Mouse (Mus musculus) limb, embryonic 12.5 days (tissue): ENCODE results near the gene Itpr1. TPM values are rescaled to one million over a fixed set of nuclear protein-coding genes. Genes with fewer than 3 reads are reported as not detected.

ENCODE experiments used
- ATAC-seq: fragments of 200-750 bp; cut with Nextera tagmentation; 2 replicates; pipeline ENCODE4 v1.8.0; 2017; ENCODE audit warnings: low read depth, moderate TSS enrichment; ENCODE audit not compliant: insufficient number of reproducible peaks, insufficient read depth, low FRiP score, low TSS enrichment
- H3K27ac ChIP-seq: fragments of 300-500 bp; sonication (generic); 2 replicates; pipeline ENCODE4 v1.5.1; 2016; ENCODE audit warnings: mild to moderate bottlenecking, moderate library complexity
- H3K27me3 ChIP-seq: fragments of 300-500 bp; sonication (generic); 2 replicates; pipeline ENCODE4 v1.6.1; 2016; ENCODE audit warnings: mild to moderate bottlenecking, moderate library complexity
- H3K36me3 ChIP-seq: fragments of 300-500 bp; sonication (generic); 2 replicates; pipeline ENCODE4 v1.6.1; 2016; ENCODE audit warnings: mild to moderate bottlenecking, moderate library complexity
- H3K4me1 ChIP-seq: fragments of 300-500 bp; sonication (generic); replicated peaks from 2 replicates; pipeline ENCODE4 v1.6.1; 2016
- H3K4me2 ChIP-seq: fragments of 300-500 bp; sonication (generic); 2 replicates; pipeline ENCODE4 v1.6.1; 2016; ENCODE audit warnings: mild to moderate bottlenecking, moderate library complexity
- H3K4me3 ChIP-seq: fragments of 300-500 bp; sonication (generic); replicated peaks from 2 replicates; pipeline ENCODE4 v1.5.1; 2016; ENCODE audit warnings: mild to moderate bottlenecking
- H3K9ac ChIP-seq: fragments of 300-500 bp; sonication (generic); replicated peaks from 2 replicates; pipeline ENCODE4 v1.6.1; 2016; ENCODE audit warnings: mild to moderate bottlenecking, moderate library complexity
- H3K9me3 ChIP-seq: fragments of 300-500 bp; sonication (generic); 2 replicates; pipeline ENCODE4 v1.6.1; 2016; ENCODE audit warnings: mild to moderate bottlenecking, moderate library complexity
- WGBS: fragments of 180-500 bp; shearing (Covaris S2); methylation state at CpG from one replicate; pipeline ENCODE4 v1.1.7; 2016; 5-methylcytosine and 5-hydroxymethylcytosine counted together
- polyA plus RNA-seq: library from polyadenylated mRNA; unstranded; fragments of >200 nt; fragmentation: Nextera tagmentation; extraction: Ambion mirVana; gene quantifications from 2 replicates; pipeline ENCODE4 v1.2.1, GENCODE M21; 2016

The Itpr1 gene
- polyA plus RNA-seq, 1 experiment from 2014 or later: 10.4 TPM

- Histone ChIP-seq H3K9me3 (no peaks in the 10 kb centered on the region), H3K27me3 (no peaks in the 10 kb centered on the region), H3K27ac (no peak overlapping the region), H3K4me3 (no peak overlapping the region), H3K36me3 (no peaks in the 10 kb centered on the region), H3K4me1 (peaks cover 24% of the 10 kb centered on the region), H3K4me2 (no peak overlapping the region), H3K9ac (no peak overlapping the region)
- WGBS: 85% methylated on average over 6 of the region's 6 CpGs
- no peak for ATAC-seq
These were observed 321.7 kb downstream of the Itpr1 start for GRCm38 (mm10) chr6:108534596-108534995.

GRCm38 (mm10) chr6:108535309-108535708 lies 322.4 kb downstream of the Itpr1 start:
- Histone ChIP-seq H3K4me2 (no peak overlapping the region), H3K4me3 (no peak overlapping the region), H3K36me3 (no peaks in the 10 kb centered on the region), H3K9ac (no peak overlapping the region), H3K4me1 (peaks cover 24% of the 10 kb centered on the region), H3K27ac (no peak overlapping the region), H3K9me3 (no peaks in the 10 kb centered on the region), H3K27me3 (no peaks in the 10 kb centered on the region)
- ATAC-seq: no peak
- 79% methylated on average over 4 of the region's 4 CpGs for WGBS

GRCm38 (mm10) chr6:108536546-108537317 lies 323.8 kb downstream of the Itpr1 start:
- Histone ChIP-seq H3K4me2 (no peak overlapping the region), H3K4me3 (no peak overlapping the region), H3K9ac (no peak overlapping the region), H3K27me3 (no peaks in the 10 kb centered on the region), H3K27ac (no peak overlapping the region), H3K4me1 (peaks cover 12% of the 10 kb centered on the region), H3K9me3 (no peaks in the 10 kb centered on the region), H3K36me3 (no peaks in the 10 kb centered on the region)
- 83% methylated on average over 8 of the region's 8 CpGs for WGBS
- ATAC-seq: no peak

GRCm38 (mm10) chr6:108538406-108538805 lies 325.5 kb downstream of the Itpr1 start:
- H3K4me3 ChIP-seq: no peak overlapping the region
- no peaks in the 10 kb centered on the region for H3K36me3 ChIP-seq
- H3K9ac ChIP-seq: no peak overlapping the region
- H3K4me1 ChIP-seq: no peaks in the 10 kb centered on the region
- no peak overlapping the region for H3K27ac ChIP-seq
- no peaks in the 10 kb centered on the region for H3K9me3 ChIP-seq
- no peaks in the 10 kb centered on the region for H3K27me3 ChIP-seq
- WGBS: 75% methylated on average over 4 of the region's 4 CpGs
- ATAC-seq: no peak
- H3K4me2 ChIP-seq: no peak overlapping the region

GRCm38 (mm10) chr6:108540441-108540840 lies 327.5 kb downstream of the Itpr1 start:
- 81% methylated on average over 6 of the region's 6 CpGs for WGBS
- Histone ChIP-seq H3K4me2 (no peak overlapping the region), H3K9me3 (no peaks in the 10 kb centered on the region), H3K9ac (no peak overlapping the region), H3K4me1 (no peaks in the 10 kb centered on the region), H3K27ac (no peak overlapping the region), H3K36me3 (no peaks in the 10 kb centered on the region), H3K4me3 (no peak overlapping the region), H3K27me3 (no peaks in the 10 kb centered on the region)
- ATAC-seq: peak; percentile 26; the same call in 1 of the 2 replicates

- H3K4me2 ChIP-seq: no peak overlapping the region
- no peak overlapping the region for H3K27ac ChIP-seq
- H3K4me1 ChIP-seq: no peaks in the 10 kb centered on the region
- no peak for ATAC-seq
- H3K4me3 ChIP-seq: no peak overlapping the region
- WGBS: 87% methylated on average over 7 of the region's 7 CpGs
- no peak overlapping the region for H3K9ac ChIP-seq
- no peaks in the 10 kb centered on the region for H3K27me3 ChIP-seq
- no peaks in the 10 kb centered on the region for H3K9me3 ChIP-seq
- no peaks in the 10 kb centered on the region for H3K36me3 ChIP-seq
These were observed 332.0 kb downstream of the Itpr1 start for GRCm38 (mm10) chr6:108544917-108545316.

GRCm38 (mm10) chr6:108545464-108545863 lies 332.6 kb downstream of the Itpr1 start:
- Histone ChIP-seq H3K9me3 (no peaks in the 10 kb centered on the region), H3K27ac (no peak overlapping the region), H3K27me3 (no peaks in the 10 kb centered on the region), H3K36me3 (no peaks in the 10 kb centered on the region), H3K4me1 (no peaks in the 10 kb centered on the region), H3K9ac (no peak overlapping the region), H3K4me3 (no peak overlapping the region), H3K4me2 (no peak overlapping the region)
- ATAC-seq: no peak
- 89% methylated on average over 5 of the region's 5 CpGs for WGBS

- Histone ChIP-seq H3K9me3 (no peaks in the 10 kb centered on the region), H3K36me3 (no peaks in the 10 kb centered on the region), H3K4me3 (no peak overlapping the region), H3K4me2 (no peak overlapping the region), H3K27ac (no peak overlapping the region), H3K4me1 (no peaks in the 10 kb centered on the region), H3K27me3 (no peaks in the 10 kb centered on the region), H3K9ac (no peak overlapping the region)
- ATAC-seq: no peak
- 93% methylated on average over 3 of the region's 3 CpGs for WGBS
These were observed 335.5 kb downstream of the Itpr1 start for GRCm38 (mm10) chr6:108548413-108548812.

GRCm38 (mm10) chr6:108549495-108549935 lies 336.6 kb downstream of the Itpr1 start:
- Histone ChIP-seq H3K4me2 (no peak overlapping the region), H3K27me3 (no peaks in the 10 kb centered on the region), H3K4me3 (no peak overlapping the region), H3K9me3 (no peaks in the 10 kb centered on the region), H3K36me3 (no peaks in the 10 kb centered on the region), H3K9ac (no peak overlapping the region), H3K4me1 (no peaks in the 10 kb centered on the region), H3K27ac (no peak overlapping the region)
- 86% methylated on average over 6 of the region's 6 CpGs for WGBS
- ATAC-seq: no peak

GRCm38 (mm10) chr6:108551725-108552620 lies 339.1 kb downstream of the Itpr1 start:
- H3K9ac ChIP-seq: no peak overlapping the region
- ATAC-seq: no peak
- no peaks in the 10 kb centered on the region for H3K9me3 ChIP-seq
- no peak overlapping the region for H3K27ac ChIP-seq
- no peak overlapping the region for H3K4me3 ChIP-seq
- H3K27me3 ChIP-seq: no peaks in the 10 kb centered on the region
- H3K4me1 ChIP-seq: no peaks in the 10 kb centered on the region
- H3K36me3 ChIP-seq: no peaks in the 10 kb centered on the region
- no peak overlapping the region for H3K4me2 ChIP-seq
- WGBS: 90% methylated on average over 12 of the region's 12 CpGs

- H3K4me3 ChIP-seq: no peak overlapping the region
- no peaks in the 10 kb centered on the region for H3K36me3 ChIP-seq
- H3K4me2 ChIP-seq: no peak overlapping the region
- 79% methylated on average over 3 of the region's 3 CpGs for whole genome bisulfite sequencing
- no peaks in the 10 kb centered on the region for H3K9me3 ChIP-seq
- H3K27ac ChIP-seq: no peak overlapping the region
- no peaks in the 10 kb centered on the region for H3K4me1 ChIP-seq
- ATAC-seq: no peak
- H3K9ac ChIP-seq: no peak overlapping the region
- no peaks in the 10 kb centered on the region for H3K27me3 ChIP-seq
These were observed 340.1 kb downstream of the Itpr1 start for GRCm38 (mm10) chr6:108553013-108553412.
